Mouse (Mus musculus) embryonic facial prominence, embryonic 15.5 days (tissue): ENCODE results near the gene Ptpn7. TPM values are rescaled to one million over a fixed set of nuclear protein-coding genes. Genes with fewer than 3 reads are reported as not detected.
"Not testable (repeated sequence)": the region's sequence is repeated elsewhere in the genome, so short reads cannot be mapped to it uniquely, and the experiment has no call there.

Source experiments
- ATAC-seq: fragments of 200-750 bp; cut with Nextera tagmentation; 2 replicates; pipeline ENCODE4 v1.8.0; 2017; ENCODE audit warnings: low read depth, moderate TSS enrichment; ENCODE audit not compliant: insufficient number of reproducible peaks, low FRiP score, low TSS enrichment
- H3K27ac ChIP-seq: fragments of 300-500 bp; sonication (generic); replicated peaks from 2 replicates; pipeline ENCODE4 v1.5.1; 2015; ENCODE audit warnings: mild to moderate bottlenecking, inconsistent platforms
- H3K27me3 ChIP-seq: fragments of 300-500 bp; sonication (generic); 2 replicates; pipeline ENCODE4 v1.6.1; 2015; ENCODE audit warnings: inconsistent platforms
- H3K36me3 ChIP-seq: fragments of 300-500 bp; sonication (generic); 2 replicates; pipeline ENCODE4 v1.6.1; 2015; ENCODE audit warnings: mild to moderate bottlenecking, inconsistent platforms
- H3K4me1 ChIP-seq: fragments of 300-500 bp; sonication (generic); 2 replicates; pipeline ENCODE4 v1.6.1; 2015; ENCODE audit warnings: inconsistent platforms
- H3K4me2 ChIP-seq: fragments of 300-500 bp; sonication (generic); replicated peaks from 2 replicates; pipeline ENCODE4 v1.6.1; 2015; ENCODE audit warnings: mild to moderate bottlenecking, inconsistent platforms
- H3K4me3 ChIP-seq: fragments of 300-500 bp; sonication (generic); replicated peaks from 2 replicates; pipeline ENCODE4 v1.5.1; 2015; ENCODE audit warnings: mild to moderate bottlenecking, inconsistent platforms
- H3K9ac ChIP-seq: fragments of 300-500 bp; sonication (generic); 2 replicates; pipeline ENCODE4 v1.6.1; 2015; ENCODE audit warnings: inconsistent platforms
- H3K9me3 ChIP-seq: fragments of 300-500 bp; sonication (generic); replicated peaks from 2 replicates; pipeline ENCODE4 v1.6.1; 2016; ENCODE audit warnings: inconsistent platforms
- WGBS: fragments of 180-500 bp; shearing (Covaris S2); methylation state at CpG from one replicate; pipeline ENCODE4 v1.1.7; 2015; 5-methylcytosine and 5-hydroxymethylcytosine counted together
- polyA plus RNA-seq: library from polyadenylated mRNA; unstranded; fragments of >200 nt; fragmentation: Nextera tagmentation; extraction: Ambion mirVana; gene quantifications from 2 replicates; pipeline ENCODE4 v1.2.1, GENCODE M21; 2015

Ptpn7 gene
- polyA plus RNA-seq, 1 experiment from 2014 or later: 2.6 TPM

- Histone ChIP-seq H3K4me2 (no peak overlapping the region), H3K9me3 (no peaks in the 10 kb centered on the region), H3K36me3 (no peaks in the 10 kb centered on the region), H3K27me3 (peaks cover 17% of the 10 kb centered on the region), H3K4me3 (no peak overlapping the region), H3K27ac (no peak overlapping the region), H3K9ac (no peak overlapping the region), H3K4me1 (peaks cover 67% of the 10 kb centered on the region)
- ATAC-seq: no peak
- 15% methylated on average over 7 of the region's 7 CpGs for WGBS
Measured at GRCm38 (mm10) chr1:135100400-135100799, 32.1 kb upstream of the Ptpn7 start.

- peaks cover 28% of the 10 kb centered on the region for H3K27me3 ChIP-seq
- H3K4me1 ChIP-seq: peaks cover 43% of the 10 kb centered on the region
- ATAC-seq: peak; percentile 70
- H3K36me3 ChIP-seq: no peaks in the 10 kb centered on the region
- peak within 1 kb of the TSS; percentile 84 for H3K4me2 ChIP-seq
- peak within 1 kb of the TSS; percentile 26; the same call in 1 of the 2 replicates for H3K9ac ChIP-seq
- WGBS: under 1% methylated on average over 40 of the region's 40 CpGs
- H3K4me3 ChIP-seq: peak within 1 kb of the TSS; percentile 55
- H3K27ac ChIP-seq: no peak within 1 kb of the TSS
- H3K9me3 ChIP-seq: no peaks in the 10 kb centered on the region
Measured at GRCm38 (mm10) chr1:135105124-135105523, 27.4 kb upstream of the Ptpn7 start, which contains the start of gene Lgr6. TSS of gene Lgr6 (minus strand) at chr1:135105276.

- no peak for ATAC-seq
- H3K9me3 ChIP-seq: no peaks in the 10 kb centered on the region
- H3K27ac ChIP-seq: no peak overlapping the region
- no peak overlapping the region for H3K9ac ChIP-seq
- no peaks in the 10 kb centered on the region for H3K36me3 ChIP-seq
- 3% methylated on average over 8 of the region's 8 CpGs for WGBS
- peaks cover 28% of the 10 kb centered on the region for H3K27me3 ChIP-seq
- peak overlapping the region; percentile 55 for H3K4me3 ChIP-seq
- peaks cover 35% of the 10 kb centered on the region for H3K4me1 ChIP-seq
- peak overlapping the region; percentile 84 for H3K4me2 ChIP-seq
Measured at GRCm38 (mm10) chr1:135105951-135106350, 26.5 kb upstream of the Ptpn7 start.

- Histone ChIP-seq H3K9ac (no peak overlapping the region), H3K27ac (no peak overlapping the region), H3K9me3 (no peaks in the 10 kb centered on the region), H3K27me3 (peaks cover 26% of the 10 kb centered on the region), H3K36me3 (no peaks in the 10 kb centered on the region), H3K4me3 (no peak overlapping the region), H3K4me2 (no peak overlapping the region), H3K4me1 (peaks cover 31% of the 10 kb centered on the region)
- 39% methylated on average over 6 of the region's 6 CpGs for WGBS
- ATAC-seq: no peak
Measured at GRCm38 (mm10) chr1:135108611-135109010, 23.9 kb upstream of the Ptpn7 start.

GRCm38 (mm10) chr1:135110075-135110474 is 22.4 kb upstream of the Ptpn7 start:
- Histone ChIP-seq H3K9me3 (no peaks in the 10 kb centered on the region), H3K9ac (no peak overlapping the region), H3K4me1 (peaks cover 18% of the 10 kb centered on the region), H3K27me3 (peaks cover 12% of the 10 kb centered on the region), H3K4me2 (no peak overlapping the region), H3K4me3 (no peak overlapping the region), H3K36me3 (no peaks in the 10 kb centered on the region), H3K27ac (no peak overlapping the region)
- 19% methylated on average over 6 of the region's 6 CpGs for WGBS
- ATAC-seq: no peak

- not testable (repeated sequence) for H3K9me3 ChIP-seq, H3K27ac ChIP-seq, H3K4me3 ChIP-seq, H3K36me3 ChIP-seq, H3K4me2 ChIP-seq, H3K4me1 ChIP-seq, H3K9ac ChIP-seq, ATAC-seq
- peaks cover 11% of the 10 kb centered on the region for H3K27me3 ChIP-seq
- WGBS: 53% methylated on average over 4 of the region's 5 CpGs
Measured at GRCm38 (mm10) chr1:135111271-135111670, 21.2 kb upstream of the Ptpn7 start.

GRCm38 (mm10) chr1:135112661-135113060 is 19.8 kb upstream of the Ptpn7 start:
- Histone ChIP-seq H3K4me3 (no peak overlapping the region), H3K36me3 (no peaks in the 10 kb centered on the region), H3K9me3 (no peaks in the 10 kb centered on the region), H3K27me3 (0 out of 2 replicates have a peak, but pooled peaks cover 3% of the 10 kb centered on the region), H3K9ac (no peak overlapping the region), H3K27ac (no peak overlapping the region), H3K4me1 (peaks cover 9% of the 10 kb centered on the region; the same call in 1 of the 2 replicates), H3K4me2 (no peak overlapping the region)
- 9% methylated on average over 8 of the region's 8 CpGs for WGBS
- ATAC-seq: no peak

GRCm38 (mm10) chr1:135124573-135125363 is 7.7 kb upstream of the Ptpn7 start:
- no peak for ATAC-seq
- Histone ChIP-seq H3K27me3 (peaks cover 5% of the 10 kb centered on the region), H3K4me1 (peaks cover 48% of the 10 kb centered on the region), H3K27ac (no peak overlapping the region), H3K4me3 (no peak overlapping the region), H3K9me3 (no peaks in the 10 kb centered on the region), H3K9ac (no peak overlapping the region), H3K4me2 (no peak overlapping the region), H3K36me3 (no peaks in the 10 kb centered on the region)
- 89% methylated on average over 8 of the region's 8 CpGs for WGBS

GRCm38 (mm10) chr1:135125990-135126389 is 6.5 kb upstream of the Ptpn7 start:
- peaks cover 56% of the 10 kb centered on the region for H3K4me1 ChIP-seq
- WGBS: 19% methylated on average over 8 of the region's 8 CpGs
- peak overlapping the region; percentile 86 for H3K27ac ChIP-seq
- H3K4me2 ChIP-seq: peak overlapping the region; percentile 38
- peak overlapping the region; percentile 9 for H3K4me3 ChIP-seq
- no peaks in the 10 kb centered on the region for H3K9me3 ChIP-seq
- H3K9ac ChIP-seq: no peak overlapping the region
- H3K27me3 ChIP-seq: peaks cover 7% of the 10 kb centered on the region
- no peak for ATAC-seq
- no peaks in the 10 kb centered on the region for H3K36me3 ChIP-seq

- ATAC-seq: 0 out of 2 replicates have a peak, but pooled peaks have one; percentile 20
- peak overlapping the region; percentile 18; the same call in 1 of the 2 replicates for H3K9ac ChIP-seq
- peak overlapping the region; percentile 86 for H3K27ac ChIP-seq
- no peaks in the 10 kb centered on the region for H3K36me3 ChIP-seq
- WGBS: 10% methylated on average over 4 of the region's 4 CpGs
- peaks cover 7% of the 10 kb centered on the region for H3K27me3 ChIP-seq
- H3K4me2 ChIP-seq: peak overlapping the region; percentile 38
- H3K4me3 ChIP-seq: peak overlapping the region; percentile 9
- peaks cover 62% of the 10 kb centered on the region for H3K4me1 ChIP-seq
- H3K9me3 ChIP-seq: no peaks in the 10 kb centered on the region
Measured at GRCm38 (mm10) chr1:135126443-135127027, 6.0 kb upstream of the Ptpn7 start.

GRCm38 (mm10) chr1:135128011-135128441 is 4.5 kb upstream of the Ptpn7 start:
- H3K27ac ChIP-seq: peak overlapping the region; percentile 86
- WGBS: 17% methylated on average over 6 of the region's 6 CpGs
- no peaks in the 10 kb centered on the region for H3K9me3 ChIP-seq
- peak overlapping the region; percentile 38 for H3K4me2 ChIP-seq
- peaks cover 7% of the 10 kb centered on the region for H3K27me3 ChIP-seq
- peak overlapping the region; percentile 15 for H3K4me3 ChIP-seq
- H3K36me3 ChIP-seq: no peaks in the 10 kb centered on the region
- ATAC-seq: peak; percentile 81
- no peak overlapping the region for H3K9ac ChIP-seq
- H3K4me1 ChIP-seq: peaks cover 72% of the 10 kb centered on the region
